Mouse (Mus musculus): ENCODE data around the gene Cd63. TPM values are rescaled to one million over a fixed set of nuclear protein-coding genes. Genes with fewer than 3 reads are reported as not detected.

The Cd63 gene
- total RNA-seq, 1 experiment, result 226 TPM

DNA sequence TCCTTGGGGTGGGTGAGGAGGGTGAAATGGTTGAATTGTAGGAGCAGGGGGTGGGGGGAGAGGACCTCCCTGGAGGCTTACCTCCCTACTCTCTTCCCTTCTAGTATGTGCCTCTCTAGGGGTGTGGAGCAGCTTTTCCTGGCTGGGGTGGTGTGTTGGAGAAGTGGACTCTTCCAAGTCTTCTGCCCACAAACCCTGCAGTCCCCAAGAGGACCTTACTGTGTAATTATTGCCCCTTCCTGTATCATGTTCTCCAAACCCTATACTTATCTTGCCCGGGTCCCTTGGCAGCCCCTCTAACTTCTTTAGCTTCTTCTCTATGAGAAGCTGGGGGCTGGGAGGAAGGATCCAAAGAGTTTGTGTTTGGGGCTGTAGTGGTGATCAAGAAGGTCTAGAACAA, 4.0 kb upstream of the Cd63 start:
- no peak overlapping the region for H3K9ac ChIP-seq (ENCODE audit: insufficient read depth, low read depth, low read length, poor library complexity, severe bottlenecking)
- in situ Hi-C loops (cut with MboI; ENCODE audit: low sequenced_read_pairs in 2 of 2, unreplicated experiment in 2 of 2), result loop anchor here in 1 of 2 experiments (10.0 kb wide), 1 partner anchor 162 kb away; no protein-coding TSS in a partner anchor
- H3K9me3 ChIP-seq (ENCODE audit: control insufficient read depth, insufficient read depth, low read depth, low read length), result no peaks in the 10 kb centered on the region
- no peak for DNase-seq (ENCODE audit: low read depth, low spot score)
- no peak overlapping the region for H3K27ac ChIP-seq (ENCODE audit: insufficient read depth, low read depth, low read length, poor library complexity, severe bottlenecking)
- H3K4me1 ChIP-seq (ENCODE audit: control insufficient read depth in 2 of 2, insufficient read depth in 2 of 2, low read length in 2 of 2, poor library complexity in 1 of 2), result peaks cover 0 to 7% of the 10 kb centered on the region in 2 experiments; a peak in 1 of 4 replicates
- TF ChIP-seq HCFC1 (IDR thresholded peaks at IDR 0.05; ENCODE audit: borderline replicate concordance, insufficient read depth, low read length) (no peak), MAFK (IDR thresholded peaks at IDR 0.05; ENCODE audit: insufficient read depth, low read depth, low read length) (no peak), ZNF384 (IDR thresholded peaks at IDR 0.05; ENCODE audit: low read depth, low read length) (no peak), ZC3H11A (IDR thresholded peaks at IDR 0.05; ENCODE audit: borderline replicate concordance, low read depth, low read length) (no peak), CHD2 (IDR thresholded peaks at IDR 0.05; ENCODE audit: low read depth, low read length) (no peak)
- no peak overlapping the region for H3K4me3 ChIP-seq (ENCODE audit: insufficient read depth in 1 of 2, low read depth in 1 of 2, low read length in 2 of 2, poor library complexity in 1 of 2, severe bottlenecking in 1 of 2)
- no peaks in the 10 kb centered on the region for H3K36me3 ChIP-seq (ENCODE audit: control insufficient read depth, insufficient read depth, low read length, poor library complexity, severe bottlenecking)

DNA sequence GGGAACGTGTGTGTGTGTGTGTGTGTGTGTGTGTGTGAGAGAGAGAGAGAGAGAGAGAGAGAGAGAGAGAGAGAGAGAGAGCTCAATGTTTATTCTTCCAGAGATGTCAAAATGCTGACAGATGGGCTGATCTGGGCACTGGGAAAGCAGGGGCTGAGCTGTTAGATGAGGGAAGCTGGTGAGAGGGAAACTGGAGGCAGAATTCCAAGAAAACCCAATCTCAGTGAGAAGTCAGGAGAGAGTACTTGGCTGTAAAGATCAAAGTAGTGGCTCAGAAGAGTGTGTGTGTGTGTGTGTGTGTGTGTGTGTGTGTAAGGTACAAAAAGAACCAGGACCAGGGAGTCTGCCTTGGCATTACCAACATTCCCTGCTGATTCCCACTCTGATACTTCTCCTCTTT, 3.3 kb upstream of the Cd63 start:
- Histone ChIP-seq H3K4me1 (ENCODE audit: control insufficient read depth in 2 of 2, insufficient read depth in 2 of 2, low read length in 2 of 2, poor library complexity in 1 of 2) (peaks cover 0 to 6% of the 10 kb centered on the region in 2 experiments; a peak in 1 of 4 replicates), H3K27ac (ENCODE audit: insufficient read depth, low read depth, low read length, poor library complexity, severe bottlenecking) (no peak overlapping the region), H3K9me3 (ENCODE audit: control insufficient read depth, insufficient read depth, low read depth, low read length) (no peaks in the 10 kb centered on the region), H3K9ac (ENCODE audit: insufficient read depth, low read depth, low read length, poor library complexity, severe bottlenecking) (no peak overlapping the region), H3K36me3 (ENCODE audit: control insufficient read depth, insufficient read depth, low read length, poor library complexity, severe bottlenecking) (no peaks in the 10 kb centered on the region), H3K4me3 (ENCODE audit: insufficient read depth in 1 of 2, low read depth in 1 of 2, low read length in 2 of 2, poor library complexity in 1 of 2, severe bottlenecking in 1 of 2) (no peak overlapping the region)
- in situ Hi-C loops (cut with MboI; ENCODE audit: low sequenced_read_pairs in 2 of 2, unreplicated experiment in 2 of 2), result loop anchor here in 1 of 2 experiments (10.0 kb wide), 1 partner anchor 163 kb away; no protein-coding TSS in a partner anchor
- TF ChIP-seq CHD2 (IDR thresholded peaks at IDR 0.05; ENCODE audit: low read depth, low read length), result no peak
- no peak for TF ChIP-seq ZC3H11A (IDR thresholded peaks at IDR 0.05; ENCODE audit: borderline replicate concordance, low read depth, low read length)
- TF ChIP-seq HCFC1 (IDR thresholded peaks at IDR 0.05; ENCODE audit: borderline replicate concordance, insufficient read depth, low read length), result no peak
- no peak for TF ChIP-seq ZNF384 (IDR thresholded peaks at IDR 0.05; ENCODE audit: low read depth, low read length)
- no peak for TF ChIP-seq MAFK (IDR thresholded peaks at IDR 0.05; ENCODE audit: insufficient read depth, low read depth, low read length)
- DNase-seq (ENCODE audit: low read depth, low spot score), result no peak

DNA sequence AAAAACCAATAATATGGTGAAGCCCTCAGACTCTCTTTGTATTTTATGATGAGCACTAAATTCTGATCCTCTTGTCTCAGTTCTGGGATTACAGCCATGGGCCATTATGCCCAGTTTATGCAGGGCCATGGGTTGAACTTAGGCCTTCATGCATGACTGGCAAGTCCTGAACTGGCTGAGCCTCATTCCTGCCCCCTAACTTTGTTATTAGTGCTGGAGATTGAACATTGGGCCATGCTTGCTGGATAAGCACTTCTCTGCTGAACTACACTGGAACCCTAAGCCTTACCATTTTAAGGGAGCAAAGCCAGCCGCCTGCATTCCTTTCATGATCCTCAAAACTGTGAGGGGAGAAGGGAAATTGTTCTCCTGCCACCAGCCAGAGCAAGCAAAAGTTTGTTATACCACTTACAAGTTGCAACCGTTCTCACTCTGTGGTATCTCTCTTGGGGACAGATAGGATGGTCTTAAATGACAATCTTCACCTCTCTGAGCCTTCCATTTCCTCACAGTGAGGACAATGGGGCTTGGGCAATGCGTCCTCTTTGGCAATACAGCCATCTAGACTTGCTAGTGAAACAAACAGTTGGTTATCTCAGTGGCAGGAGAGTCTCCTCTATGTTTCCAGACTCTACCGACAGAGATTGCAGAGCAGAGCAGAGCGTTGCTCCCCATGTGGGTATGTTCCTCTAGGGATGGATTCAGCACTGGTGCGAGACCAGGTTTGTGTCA, 864 bp upstream of the Cd63 start:
- Histone ChIP-seq H3K9me3 (ENCODE audit: control insufficient read depth, insufficient read depth, low read depth, low read length) (no peaks in the 10 kb centered on the region), H3K9ac (ENCODE audit: insufficient read depth, low read depth, low read length, poor library complexity, severe bottlenecking) (no peak overlapping the region), H3K4me3 (ENCODE audit: insufficient read depth in 1 of 2, low read depth in 1 of 2, low read length in 2 of 2, poor library complexity in 1 of 2, severe bottlenecking in 1 of 2) (no peak overlapping the region), H3K27ac (ENCODE audit: insufficient read depth, low read depth, low read length, poor library complexity, severe bottlenecking) (peak overlapping the region; percentile 68; the same call in 1 of the 2 replicates), H3K36me3 (ENCODE audit: control insufficient read depth, insufficient read depth, low read length, poor library complexity, severe bottlenecking) (no peaks in the 10 kb centered on the region), H3K4me1 (ENCODE audit: control insufficient read depth in 2 of 2, insufficient read depth in 2 of 2, low read length in 2 of 2, poor library complexity in 1 of 2) (peaks cover 0 to 6% of the 10 kb centered on the region in 2 experiments; a peak in 1 of 4 replicates)
- in situ Hi-C loops (cut with MboI; ENCODE audit: low sequenced_read_pairs in 2 of 2, unreplicated experiment in 2 of 2), result loop anchor here in 1 of 2 experiments (10.0 kb wide), 1 partner anchor 165 kb away; no protein-coding TSS in a partner anchor
- TF ChIP-seq CHD2 (IDR thresholded peaks at IDR 0.05; ENCODE audit: low read depth, low read length) (no peak), ZC3H11A (IDR thresholded peaks at IDR 0.05; ENCODE audit: borderline replicate concordance, low read depth, low read length) (no peak), HCFC1 (IDR thresholded peaks at IDR 0.05; ENCODE audit: borderline replicate concordance, insufficient read depth, low read length) (no peak), MAFK (IDR thresholded peaks at IDR 0.05; ENCODE audit: insufficient read depth, low read depth, low read length) (no peak), ZNF384 (IDR thresholded peaks at IDR 0.05; ENCODE audit: low read depth, low read length) (no peak)
- no peak for DNase-seq (ENCODE audit: low read depth, low spot score)

DNA sequence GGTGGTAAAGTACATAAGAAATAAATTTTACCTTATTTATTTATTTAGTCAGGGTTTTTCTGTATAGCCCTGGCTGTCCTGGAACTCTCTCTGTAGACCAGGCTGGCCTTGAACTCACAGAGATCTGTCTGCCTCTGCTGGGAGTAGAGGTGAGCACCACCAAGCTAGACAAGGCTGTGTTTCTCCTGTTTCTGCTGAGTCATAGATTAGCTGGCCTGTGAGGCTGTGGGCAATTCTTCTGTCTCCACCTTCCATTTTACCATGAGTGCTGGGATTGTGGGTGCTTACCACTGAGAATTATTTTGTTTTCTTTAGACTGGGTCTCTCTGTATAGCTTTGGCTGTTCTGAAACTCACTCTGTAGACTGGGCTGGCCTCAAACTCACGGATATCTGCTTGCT, 620 bp downstream of the Cd63 start:
- Histone ChIP-seq H3K9ac (ENCODE audit: insufficient read depth, low read depth, low read length, poor library complexity, severe bottlenecking) (peak overlapping the region; percentile 46; the same call in 1 of the 2 replicates), H3K36me3 (ENCODE audit: control insufficient read depth, insufficient read depth, low read length, poor library complexity, severe bottlenecking) (no peaks in the 10 kb centered on the region), H3K9me3 (ENCODE audit: control insufficient read depth, insufficient read depth, low read depth, low read length) (no peaks in the 10 kb centered on the region), H3K27ac (ENCODE audit: insufficient read depth, low read depth, low read length, poor library complexity, severe bottlenecking) (peak overlapping the region; percentile 79; the same call in 1 of the 2 replicates), H3K4me3 (ENCODE audit: insufficient read depth in 1 of 2, low read depth in 1 of 2, low read length in 2 of 2, poor library complexity in 1 of 2, severe bottlenecking in 1 of 2) (no peak overlapping the region), H3K4me1 (ENCODE audit: control insufficient read depth in 2 of 2, insufficient read depth in 2 of 2, low read length in 2 of 2, poor library complexity in 1 of 2) (peaks cover 0 to 5% of the 10 kb centered on the region in 2 experiments; a peak in 2 of 4 replicates)
- in situ Hi-C loops (cut with MboI; ENCODE audit: low sequenced_read_pairs in 2 of 2, unreplicated experiment in 2 of 2), result no loop called here
- TF ChIP-seq HCFC1 (IDR thresholded peaks at IDR 0.05; ENCODE audit: borderline replicate concordance, insufficient read depth, low read length) (no peak), MAFK (IDR thresholded peaks at IDR 0.05; ENCODE audit: insufficient read depth, low read depth, low read length) (peak; percentile 63; the same call in 1 of the 2 replicates), ZC3H11A (IDR thresholded peaks at IDR 0.05; ENCODE audit: borderline replicate concordance, low read depth, low read length) (no peak)
- no peak for DNase-seq (ENCODE audit: low read depth, low spot score)

All from ES-E14 (cell line).